Mouse (Mus musculus): ENCODE results near the gene Ranbp3l.

Ranbp3l gene

DNA sequence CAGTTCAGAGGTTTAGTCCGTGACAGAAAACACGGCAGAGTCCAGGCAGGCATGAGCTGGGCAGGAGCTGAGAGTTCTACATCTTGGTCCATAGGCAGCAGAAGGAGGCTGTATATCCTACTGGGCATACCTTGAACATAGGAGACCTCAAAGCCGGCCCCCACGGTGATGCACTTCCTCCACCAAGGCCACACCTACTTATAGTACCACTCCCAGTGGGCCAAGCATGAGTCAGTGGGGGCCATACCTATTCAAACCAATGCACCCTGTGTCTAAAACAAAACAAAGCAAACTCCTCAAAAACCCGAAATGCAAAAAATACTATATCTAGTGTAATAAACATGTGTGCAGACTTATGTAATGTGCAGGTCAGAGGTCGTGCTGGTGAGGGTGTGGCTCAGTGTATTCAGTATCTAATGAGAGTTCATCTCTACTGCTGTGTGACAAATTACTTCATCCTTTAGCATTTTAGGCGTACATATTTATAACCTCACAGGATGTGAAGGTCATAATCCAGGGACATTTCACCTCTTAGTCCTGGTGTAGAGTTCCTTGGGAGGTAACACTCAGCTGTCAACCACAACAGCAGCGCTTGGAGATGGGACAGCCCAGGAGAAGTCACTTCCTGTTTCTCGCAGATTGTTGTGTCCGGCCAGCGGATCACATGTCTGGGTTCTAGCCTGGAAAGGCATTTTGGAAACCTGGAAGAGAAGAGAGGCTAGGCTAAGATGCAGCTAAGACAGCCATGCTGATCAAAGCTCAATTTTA, 126.0 kb downstream of the Ranbp3l start:
- DNase-seq (ENCODE audit: low spot score in 2 of 2), result no peak

DNA sequence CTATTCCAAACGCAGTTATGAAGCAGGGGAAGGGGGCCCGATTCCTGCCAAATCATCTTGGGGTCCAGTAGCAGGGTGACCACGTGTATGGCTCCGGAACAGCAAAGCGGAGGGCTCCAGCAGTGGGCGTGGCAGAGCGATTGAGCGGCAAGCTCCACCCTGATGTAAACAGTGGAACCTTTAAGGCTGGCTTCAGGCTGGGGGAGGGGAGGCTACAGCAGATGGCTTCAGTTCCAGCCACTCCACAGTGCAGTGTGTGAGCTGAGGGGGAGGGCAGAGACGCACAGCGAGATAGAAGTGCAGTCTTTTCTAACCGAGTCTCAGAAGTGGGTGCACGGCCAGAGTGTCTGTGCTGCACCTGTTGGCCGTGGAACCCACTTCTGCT, 126.6 kb downstream of the Ranbp3l start:
- peak in 1 of 2 experiments; percentile 53 for DNase-seq (ENCODE audit: low spot score in 2 of 2)

DNA sequence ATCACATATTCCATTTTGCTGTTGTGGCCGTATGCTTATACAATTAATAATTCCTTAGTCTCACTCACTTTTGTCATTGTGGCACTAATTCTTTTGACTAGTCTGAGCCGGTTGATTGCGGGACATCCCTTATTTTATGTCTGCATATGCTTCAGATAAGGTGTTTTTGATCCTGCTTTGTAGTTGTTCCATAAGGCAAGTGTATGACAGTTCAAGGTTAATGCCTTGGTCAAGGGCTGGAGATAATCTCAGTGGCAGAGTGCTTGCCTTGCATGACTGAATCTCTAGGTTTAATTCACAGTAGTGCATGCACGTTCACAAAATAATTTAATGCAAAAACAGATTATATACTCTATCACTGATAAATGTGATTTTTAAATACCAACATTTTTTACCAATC, 129.1 kb downstream of the Ranbp3l start:
- no peak for DNase-seq (ENCODE audit: low spot score in 2 of 2)

DNA sequence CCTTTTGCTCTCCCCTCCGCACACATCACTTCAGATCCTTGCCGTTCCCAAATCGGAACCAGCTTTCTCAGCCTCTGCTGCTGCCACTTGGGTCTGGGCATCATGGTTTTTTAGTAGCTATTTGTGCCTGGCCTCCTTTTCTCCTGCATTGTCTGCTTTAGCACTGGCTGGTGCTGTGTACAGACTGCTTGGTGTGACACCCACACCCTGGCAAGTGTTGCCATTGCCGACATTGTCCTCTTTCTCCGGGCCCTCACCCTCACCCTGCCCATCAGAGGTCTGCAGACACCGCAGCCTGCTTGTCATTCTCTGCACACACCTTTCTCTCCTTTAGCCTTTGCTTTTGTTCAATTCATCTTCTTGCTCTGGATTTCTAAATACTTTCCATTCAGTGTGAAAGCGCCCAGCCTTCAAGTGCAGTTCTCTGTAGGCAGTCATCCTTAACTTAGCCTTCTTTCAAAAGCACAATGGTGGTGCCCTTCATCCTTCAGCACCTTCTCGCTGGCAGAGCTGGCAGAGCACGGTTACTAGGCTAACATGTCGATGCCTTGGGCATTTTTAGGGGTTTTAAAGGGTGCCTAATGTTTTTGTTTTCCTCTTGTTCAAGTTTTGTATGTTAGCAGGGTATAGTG, 132.8 kb downstream of the Ranbp3l start:
- DNase-seq (ENCODE audit: low spot score in 2 of 2), result no peak

DNA sequence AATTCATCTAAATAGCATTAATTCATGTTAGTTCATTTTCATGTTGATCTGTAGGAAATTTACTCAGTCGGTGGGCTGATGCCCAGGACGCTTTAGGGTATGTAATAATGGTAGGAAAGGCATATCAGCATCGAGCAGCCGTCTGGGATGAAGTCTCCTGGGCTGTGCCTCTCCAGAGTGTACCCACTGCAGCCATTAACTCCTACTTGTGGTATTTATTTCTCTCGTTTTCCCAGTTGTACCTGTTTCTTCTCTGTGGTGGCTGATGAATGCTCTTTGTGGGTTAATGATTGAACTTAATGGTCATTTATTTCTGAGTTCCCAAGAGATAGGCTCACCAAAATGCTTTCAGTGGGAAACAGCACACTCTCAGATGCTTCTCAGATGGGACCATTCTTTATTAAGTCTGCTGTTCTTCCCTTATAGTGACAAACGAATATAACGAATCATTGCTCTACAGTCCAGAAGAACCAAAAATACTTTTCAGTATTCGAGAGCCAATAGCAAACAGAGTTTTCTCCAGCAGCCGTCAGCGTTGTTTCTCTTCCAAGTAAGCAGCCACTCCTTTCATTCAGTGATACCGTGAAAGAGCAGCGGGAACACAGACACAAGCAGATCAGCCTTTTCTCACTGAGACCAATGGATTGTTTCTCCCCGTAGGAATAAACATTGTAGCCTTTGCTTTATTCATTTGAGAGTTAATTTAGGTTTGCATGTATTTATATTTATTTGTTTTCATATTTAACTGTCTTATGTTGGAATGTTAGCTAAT, 138.7 kb downstream of the Ranbp3l start:
- no peak for DNase-seq (ENCODE audit: low spot score in 2 of 2)

DNA sequence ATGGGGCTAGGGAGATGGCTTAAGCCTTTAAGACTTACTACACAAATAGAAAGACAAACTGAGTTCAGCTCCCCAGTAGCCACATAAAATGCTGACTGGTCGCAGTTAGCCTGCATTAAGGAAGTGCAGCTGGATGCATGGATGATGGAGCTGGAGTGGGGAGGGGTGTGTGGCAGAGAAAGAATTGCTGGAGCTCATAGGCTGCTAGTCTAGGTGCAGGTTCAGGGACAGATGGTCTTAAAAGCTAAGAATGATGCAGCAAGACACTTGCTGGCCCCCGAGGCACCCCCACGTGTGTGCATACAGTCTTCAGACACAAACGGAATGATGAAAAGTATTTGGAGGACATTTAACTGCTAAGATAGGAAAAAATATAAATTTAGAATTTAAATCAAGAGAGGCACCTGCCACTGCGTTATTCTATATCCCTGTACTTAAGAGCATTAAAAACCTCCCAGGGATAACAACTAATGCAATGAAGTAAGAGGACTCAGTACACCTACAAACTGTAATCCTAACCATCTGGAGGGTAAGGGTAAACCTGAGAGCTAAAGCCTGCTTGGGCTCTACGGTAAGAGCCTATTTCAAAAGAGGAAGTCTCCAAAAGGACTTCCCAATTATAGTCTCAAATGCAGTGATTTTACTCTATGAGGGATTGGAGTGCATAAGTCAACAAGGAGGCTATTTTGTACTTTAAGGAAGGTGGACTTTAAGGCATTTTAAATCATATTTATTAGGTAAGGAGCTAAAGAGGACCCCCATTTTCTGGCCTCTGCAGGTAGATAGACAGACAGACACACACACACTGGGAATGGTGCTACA, 143.0 kb downstream of the Ranbp3l start:
- no peak for DNase-seq (ENCODE audit: low spot score in 2 of 2)

DNA sequence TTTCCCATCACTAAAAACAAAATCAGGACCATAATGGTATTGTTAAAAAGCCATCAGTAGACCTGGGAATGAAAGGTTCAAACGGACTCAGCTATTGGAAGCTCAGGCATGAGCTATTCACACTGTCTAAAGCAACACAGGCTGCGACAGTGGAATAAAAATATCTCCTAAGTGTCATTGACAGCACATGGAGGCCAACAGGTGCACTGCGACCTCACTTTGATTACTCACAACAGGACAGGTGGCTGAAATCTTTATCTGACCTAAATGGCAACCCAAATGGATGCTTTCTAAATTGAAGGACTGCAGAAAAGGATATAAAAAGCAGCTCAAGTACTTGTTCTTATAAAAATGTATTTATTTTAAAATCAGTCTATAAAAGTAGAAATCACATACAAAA, 143.9 kb downstream of the Ranbp3l start:
- no peak for DNase-seq (ENCODE audit: low spot score in 2 of 2)

DNA sequence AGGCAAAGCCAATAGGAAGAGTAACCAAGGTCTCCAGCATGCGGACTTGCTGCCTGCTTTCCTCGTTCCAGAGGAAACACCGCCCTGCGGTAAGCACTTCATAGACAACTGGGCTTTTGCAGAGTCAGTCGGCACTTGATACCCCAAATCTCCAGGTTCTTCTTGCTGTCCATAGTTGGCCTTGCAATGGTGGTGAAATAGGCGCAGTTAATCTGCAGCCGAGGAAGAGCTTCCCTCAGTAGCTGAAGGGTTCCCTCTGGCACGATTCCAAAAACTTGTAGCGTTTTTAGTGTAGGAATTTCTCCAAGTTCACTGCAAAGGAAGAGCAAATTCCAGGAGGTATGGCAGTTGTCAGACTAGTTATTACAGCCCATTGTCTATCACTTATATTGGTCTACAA, 145.8 kb downstream of the Ranbp3l start:
- no peak for DNase-seq (ENCODE audit: low spot score in 2 of 2)

DNA sequence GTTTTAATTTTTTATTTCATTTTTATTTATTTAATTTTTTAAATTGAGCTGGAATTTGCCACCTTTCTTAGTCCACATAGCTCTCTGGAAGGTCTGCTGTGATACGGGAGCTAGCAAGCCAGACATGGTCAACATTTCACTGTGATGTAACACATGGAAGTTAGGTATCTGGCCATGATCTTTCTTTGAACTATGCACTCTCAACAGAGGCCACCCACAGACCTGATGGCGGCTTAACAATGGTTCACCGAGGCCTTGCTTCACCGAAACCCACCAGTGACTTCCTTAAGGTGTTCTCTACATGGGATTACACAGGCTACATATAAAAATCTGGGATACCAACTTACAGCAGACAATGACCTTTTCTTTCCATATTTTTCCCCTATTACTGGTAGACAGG, 146.4 kb downstream of the Ranbp3l start:
- DNase-seq (ENCODE audit: low spot score in 2 of 2), result no peak

DNA sequence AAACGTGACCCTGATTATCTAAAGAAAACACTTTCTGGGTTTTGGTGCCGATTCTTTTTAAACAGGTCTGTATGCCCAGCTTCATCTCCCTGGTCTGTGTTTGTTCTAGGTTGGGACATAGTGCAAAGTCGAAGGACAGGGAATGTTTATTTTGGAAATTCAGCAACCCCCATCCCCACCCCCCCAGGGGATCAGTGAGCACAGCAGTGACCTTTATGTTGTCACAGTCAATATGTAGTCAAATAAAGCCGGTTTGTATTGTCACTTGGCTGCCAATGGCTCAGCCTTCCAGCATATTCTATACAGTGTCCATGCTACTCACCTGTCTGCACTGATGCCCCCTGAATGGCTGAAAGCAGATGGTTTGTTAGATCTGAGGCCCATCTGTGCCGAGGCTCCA, 146.8 kb downstream of the Ranbp3l start:
- DNase-seq (ENCODE audit: low spot score in 2 of 2), result no peak
